11 mouse cellular contexts compared by ENCODE assay signal in genomic region chr14:48673541-48673940, GRCm38 (mm10). TPM values are rescaled to one million over a fixed set of nuclear protein-coding genes. Genes with fewer than 3 reads are reported as not detected.
DNase-seq lines count a peak whose midpoint lies in the region; ATAC-seq and TF ChIP-seq lines count a peak whose summit lies in the region.
"Had no signal": no experiment of that assay in that cellular context is flagged by ENCODE, and none has a peak within 500 bp of the region (broad histone marks: within the 10 kb centered on the region; RNA-seq: fewer than 3 reads in every experiment).

Gene Otx2 (minus strand): TSS chr14:48673819.

- peaks cover 83% of the 10 kb centered on the region for H3K27me3 ChIP-seq in heart, embryonic 10.5 days (ENCODE audit: insufficient read depth, poor library complexity, severe bottlenecking)
- H3K27me3 ChIP-seq in forebrain, embryonic 11.5 days (ENCODE audit: control insufficient read depth, insufficient read depth, low read length): peaks cover 33% of the 10 kb centered on the region
- peaks cover 84% of the 10 kb centered on the region for H3K27me3 ChIP-seq in limb, embryonic 14.5 days (ENCODE audit: control insufficient read depth, insufficient read depth, low read length)

- intact Hi-C loops in heart, postnatal 36 days (cut with DNase I): no loop called here
- intact Hi-C loops in left cerebral cortex, postnatal 14 days (cut with DNase I): no loop called here
- intact Hi-C loops in left cerebral cortex, adult 2 months (cut with DNase I): loop anchor here (5.0 kb wide), 1 partner anchor 64 kb away; no protein-coding TSS in a partner anchor

- under 1% methylated on average over 27 of the region's 27 CpGs for WGBS in heart, embryonic 10.5 days
- under 1% methylated on average over 27 of the region's 27 CpGs for WGBS in forebrain, embryonic 11.5 days
- under 1% methylated on average over 27 of the region's 27 CpGs for WGBS in limb, embryonic 14.5 days

- no peaks in the 10 kb centered on the region for H3K36me3 ChIP-seq in heart, embryonic 10.5 days
- no peaks in the 10 kb centered on the region for H3K36me3 ChIP-seq in forebrain, embryonic 11.5 days (ENCODE audit: control insufficient read depth, insufficient read depth, low read length)
- H3K36me3 ChIP-seq in limb, embryonic 14.5 days (ENCODE audit: control insufficient read depth, insufficient read depth, low read length): no peaks in the 10 kb centered on the region

- H3K4me1 ChIP-seq in heart, embryonic 10.5 days: peaks cover 17% of the 10 kb centered on the region
- peaks cover 14% of the 10 kb centered on the region for H3K4me1 ChIP-seq in forebrain, embryonic 11.5 days (replicated peaks; ENCODE audit: control insufficient read depth, insufficient read depth, low read length)
- H3K4me1 ChIP-seq in limb, embryonic 14.5 days (ENCODE audit: control insufficient read depth, insufficient read depth, low read length): peaks cover 7% of the 10 kb centered on the region; the same call in 1 of the 2 replicates

- H3K27ac ChIP-seq in heart, embryonic 10.5 days: no peak within 1 kb of the TSS
- H3K27ac ChIP-seq in forebrain, embryonic 11.5 days (ENCODE audit: low read depth, low read length): peak within 1 kb of the TSS; percentile 62
- H3K27ac ChIP-seq in limb, embryonic 14.5 days (replicated peaks; ENCODE audit: low read depth, low read length): no peak within 1 kb of the TSS
- H3K27ac ChIP-seq in left cerebral cortex, adult 2 months: no peak within 1 kb of the TSS

- DNase-seq in heart, embryonic 10.5 days (ENCODE audit: low spot score): no peak
- no peak for DNase-seq in heart, postnatal 36 days
- DNase-seq in ZHBTc4 (ENCODE audit: low read depth, low spot score): peak; percentile 43
- peak; percentile 69 for DNase-seq in forebrain, embryonic 11.5 days (ENCODE audit: low spot score)
- DNase-seq in limb, embryonic 14.5 days (ENCODE audit: low spot score): no peak
- no peak for DNase-seq in left cerebral cortex, postnatal 14 days (ENCODE audit: low spot score in 2 of 2)
- no peak for DNase-seq in left cerebral cortex, adult 2 months (ENCODE audit: extremely low spot score in 1 of 2, low spot score in 2 of 2)
- DNase-seq: layer of hippocampus, postnatal 36 days; right cerebral cortex, postnatal 25 days had no signal

- ATAC-seq in forebrain, embryonic 11.5 days (replicated peaks; ENCODE audit: low FRiP score): no peak
- no peak for ATAC-seq in limb, embryonic 14.5 days (ENCODE audit: low FRiP score, low read depth)
- ATAC-seq in megakaryocyte progenitor cell, adult 5-6 weeks (replicated peaks; ENCODE audit: poor library complexity): no peak

- TF ChIP-seq POLR2A in limb, embryonic 14.5 days (IDR thresholded peaks at IDR 0.05; ENCODE audit: borderline replicate concordance, extremely low read depth, insufficient read depth, insufficient read length): no peak

- H3K4me2 ChIP-seq in forebrain, embryonic 11.5 days (ENCODE audit: low read depth, low read length, severe bottlenecking): peak within 1 kb of the TSS; percentile 75
- peak within 1 kb of the TSS; percentile 17; the same call in 1 of the 2 replicates for H3K4me2 ChIP-seq in limb, embryonic 14.5 days (replicated peaks; ENCODE audit: low read depth, low read length, severe bottlenecking)

- peak within 1 kb of the TSS; percentile 82 for H3K9ac ChIP-seq in forebrain, embryonic 11.5 days (ENCODE audit: low read length)
- H3K9ac ChIP-seq in limb, embryonic 14.5 days (ENCODE audit: low read depth, low read length, severe bottlenecking): no peak within 1 kb of the TSS

- no peaks in the 10 kb centered on the region for H3K9me3 ChIP-seq in heart, embryonic 10.5 days
- H3K9me3 ChIP-seq in forebrain, embryonic 11.5 days (ENCODE audit: control insufficient read depth, low read length): no peaks in the 10 kb centered on the region
- no peaks in the 10 kb centered on the region for H3K9me3 ChIP-seq in limb, embryonic 14.5 days (ENCODE audit: control insufficient read depth, low read length)

- H3K4me3 ChIP-seq in heart, embryonic 10.5 days: peak within 1 kb of the TSS; percentile 50
- H3K4me3 ChIP-seq in forebrain, embryonic 11.5 days (ENCODE audit: low read depth, low read length): peak within 1 kb of the TSS; percentile 35
- H3K4me3 ChIP-seq in limb, embryonic 14.5 days (replicated peaks; ENCODE audit: low read length): peak within 1 kb of the TSS; percentile 19
- H3K4me3 ChIP-seq in left cerebral cortex, adult 2 months: no peak within 1 kb of the TSS

- no peak for TF ChIP-seq CTCF in left cerebral cortex, adult 2 months (IDR thresholded peaks at IDR 0.05)

RNA-seq across cellular contexts. Expression of gene Otx2, which starts in this region (rescaled TPM):
- polyA plus RNA-seq in heart, embryonic 10.5 days (2016; fragmentation: Nextera tagmentation; extraction: Ambion mirVana): 0.20 and 0.57 TPM in 2 replicates
- total RNA-seq in heart, postnatal 36 days (2021): not detected
- polyA plus RNA-seq in forebrain, embryonic 11.5 days (2014; fragmentation: Nextera tagmentation; extraction: Ambion mirVana): 73.3 and 78.7 TPM in 2 replicates
- 0.04 TPM in 2 replicates for polyA plus RNA-seq in limb, embryonic 14.5 days (2012; rRNA removed)
- polyA plus RNA-seq in limb, embryonic 14.5 days (2014; fragmentation: Nextera tagmentation; extraction: Ambion mirVana): not detected in 2 replicates
- 1 to 10 TPM; 1.1 to 1.5 TPM for total RNA-seq in left cerebral cortex, postnatal 14 days (2021)
- total RNA-seq in megakaryocyte progenitor cell, adult 5-6 weeks (2015): not detected in 2 replicates
- total RNA-seq in megakaryocyte progenitor cell, adult 5-6 weeks (2017): not detected in 2 replicates
- under 1 TPM; 0.77 to 0.86 TPM for total RNA-seq in left cerebral cortex, adult 2 months (2021)
- polyA plus RNA-seq: urinary bladder, adult 2 months had no signal

Comparison
In these comparisons a context has a peak if more than half of its experiments do, and no peak if none do; other contexts are left out.
1. RNA of gene Otx2 (polyA plus RNA-seq): 73.3 to 78.7 TPM in forebrain, embryonic 11.5 days; 0.20 to 0.57 TPM in heart, embryonic 10.5 days and 0.04 TPM in limb, embryonic 14.5 days; every median in the first group is over 10 times any median in the second.
2. DNase-seq: peak in ZHBTc4 (single experiment) and forebrain, embryonic 11.5 days (single experiment); none in heart, embryonic 10.5 days (single experiment), heart, postnatal 36 days (0 of 2), limb, embryonic 14.5 days (single experiment), left cerebral cortex, postnatal 14 days (0 of 2) and left cerebral cortex, adult 2 months (0 of 2).